Mouse (Mus musculus) liver, embryonic 13.5 days (tissue): Measurements from ENCODE around the gene Rasgrp2. TPM values are rescaled to one million over a fixed set of nuclear protein-coding genes. Genes with fewer than 3 reads are reported as not detected.

Source experiments
- ATAC-seq: fragments of 200-750 bp; cut with Nextera tagmentation; 2 replicates; pipeline ENCODE4 v1.8.0; 2017; ENCODE audit warnings: low read depth, mild to moderate bottlenecking, moderate number of reproducible peaks, moderate library complexity
- DNase-seq: peaks from one replicate; pipeline ENCODE4 v3.0.0; 2022
- H3K27ac ChIP-seq: fragments of 300-500 bp; sonication (generic); 2 replicates; pipeline ENCODE4 v1.5.1; 2015; ENCODE audit warnings: moderate library complexity, mild to moderate bottlenecking, inconsistent platforms
- H3K27me3 ChIP-seq: fragments of 300-500 bp; sonication (generic); 2 replicates; pipeline ENCODE4 v1.6.1; 2015; ENCODE audit warnings: mild to moderate bottlenecking, inconsistent platforms
- H3K36me3 ChIP-seq: fragments of 300-500 bp; sonication (generic); 2 replicates; pipeline ENCODE4 v1.6.1; 2015; ENCODE audit warnings: mild to moderate bottlenecking, inconsistent platforms
- H3K4me1 ChIP-seq: fragments of 300-500 bp; sonication (generic); replicated peaks from 2 replicates; pipeline ENCODE4 v1.6.1; 2015; ENCODE audit warnings: inconsistent platforms
- H3K4me2 ChIP-seq: fragments of 300-500 bp; sonication (generic); 2 replicates; pipeline ENCODE4 v1.6.1; 2015; ENCODE audit warnings: inconsistent platforms, mild to moderate bottlenecking, moderate library complexity
- H3K4me3 ChIP-seq: fragments of 300-500 bp; sonication (generic); replicated peaks from 2 replicates; pipeline ENCODE4 v1.5.1; 2015; ENCODE audit warnings: mild to moderate bottlenecking, inconsistent platforms
- H3K9ac ChIP-seq: fragments of 300-500 bp; sonication (generic); 2 replicates; pipeline ENCODE4 v1.6.1; 2015; ENCODE audit warnings: mild to moderate bottlenecking, inconsistent platforms
- H3K9me3 ChIP-seq: fragments of 300-500 bp; sonication (generic); replicated peaks from 2 replicates; pipeline ENCODE4 v1.6.1; 2016; ENCODE audit warnings: inconsistent platforms
- WGBS: fragments of 180-500 bp; shearing (Covaris S2); methylation state at CpG from one replicate; pipeline ENCODE4 v1.1.7; 2015; ENCODE audit not compliant: insufficient replicate concordance; 5-methylcytosine and 5-hydroxymethylcytosine counted together
- polyA plus RNA-seq: library from polyadenylated mRNA; unstranded; fragments of >200 nt; fragmentation: Nextera tagmentation; extraction: Ambion mirVana; gene quantifications from 2 replicates; pipeline ENCODE4 v1.2.1, GENCODE M21; 2015

Rasgrp2 gene
- polyA plus RNA-seq, 1 experiment from 2014 or later = 85.3 TPM

DNA sequence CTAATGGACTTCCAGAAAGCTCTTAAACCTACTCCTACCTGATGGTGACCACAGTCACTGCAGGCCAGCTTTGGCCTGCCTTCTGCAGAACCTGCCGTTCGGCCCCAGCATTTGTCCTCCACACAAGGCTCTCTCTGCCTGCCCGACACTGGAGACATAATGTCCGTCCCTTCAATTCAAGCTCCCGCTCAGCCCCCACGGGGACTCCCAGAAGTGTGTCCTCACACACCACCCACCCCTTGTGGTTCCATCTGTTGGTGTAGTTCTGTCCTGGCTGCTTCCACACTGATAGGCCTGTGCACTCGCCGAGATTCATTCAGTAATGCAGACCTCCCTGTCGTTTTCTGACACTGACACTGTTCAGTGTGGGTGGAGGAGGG lies 22.1 kb downstream of the Rasgrp2 start:
- ATAC-seq = no peak
- no peak overlapping the region for H3K9ac ChIP-seq
- no peak overlapping the region for H3K4me2 ChIP-seq
- H3K9me3 ChIP-seq = no peaks in the 10 kb centered on the region
- H3K27ac ChIP-seq = no peak overlapping the region
- no peak overlapping the region for H3K4me3 ChIP-seq
- peaks cover 90% of the 10 kb centered on the region for H3K27me3 ChIP-seq
- no peak for DNase-seq
- H3K36me3 ChIP-seq = no peaks in the 10 kb centered on the region
- WGBS = 64% methylated on average over 9 of the region's 9 CpGs
- peaks cover 16% of the 10 kb centered on the region for H3K4me1 ChIP-seq

DNA sequence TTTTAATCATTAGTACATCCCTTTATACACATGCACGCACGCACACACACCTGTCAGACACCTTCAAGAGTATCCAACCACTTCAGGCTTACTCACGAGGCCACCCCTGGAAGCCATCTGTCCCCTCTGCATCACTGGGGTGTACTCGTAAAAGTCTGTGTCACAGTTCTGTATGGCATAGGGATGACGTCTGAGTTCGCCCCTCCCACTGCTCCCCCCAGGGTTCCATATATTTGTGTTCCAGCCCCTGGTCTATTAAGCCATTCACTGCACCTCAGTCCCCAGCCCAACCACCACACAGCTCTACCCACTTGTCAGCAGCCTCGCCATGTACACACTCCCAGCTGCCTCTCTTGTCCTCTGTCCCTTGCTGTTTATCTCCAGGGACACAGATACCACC lies 22.9 kb downstream of the Rasgrp2 start:
- DNase-seq (no peak), ATAC-seq (no peak)
- Histone ChIP-seq H3K9ac (no peak overlapping the region), H3K9me3 (no peaks in the 10 kb centered on the region), H3K4me2 (no peak overlapping the region), H3K4me1 (peaks cover 12% of the 10 kb centered on the region), H3K27me3 (peaks cover 90% of the 10 kb centered on the region), H3K36me3 (no peaks in the 10 kb centered on the region), H3K4me3 (no peak overlapping the region), H3K27ac (no peak overlapping the region)
- 56% methylated on average over 7 of the region's 7 CpGs for WGBS

DNA sequence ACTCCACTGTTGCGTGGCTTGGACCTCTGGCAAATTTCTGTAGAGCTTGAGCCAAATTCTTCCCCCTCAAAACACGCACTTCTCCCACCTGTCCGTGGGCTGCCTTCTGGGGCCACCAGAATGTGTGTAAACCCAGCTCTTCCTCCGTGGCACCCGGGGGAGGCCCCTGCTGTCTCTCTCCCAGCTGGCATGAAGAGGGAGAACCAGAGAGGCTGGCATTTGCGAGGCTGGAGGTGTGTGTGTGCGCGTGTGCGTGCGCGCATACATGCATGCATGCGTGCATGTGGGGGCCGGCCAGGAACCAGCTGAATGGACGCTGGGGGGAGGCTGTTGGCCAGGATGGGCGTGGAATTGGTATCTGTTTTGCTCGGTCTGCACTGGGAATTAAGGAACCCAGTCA lies 24.1 kb downstream of the Rasgrp2 start:
- H3K27me3 ChIP-seq = peaks cover 90% of the 10 kb centered on the region
- H3K9me3 ChIP-seq = no peaks in the 10 kb centered on the region
- H3K4me3 ChIP-seq = no peak overlapping the region
- no peak overlapping the region for H3K4me2 ChIP-seq
- no peaks in the 10 kb centered on the region for H3K36me3 ChIP-seq
- H3K4me1 ChIP-seq = peaks cover 15% of the 10 kb centered on the region
- WGBS = 71% methylated on average over 16 of the region's 16 CpGs
- H3K9ac ChIP-seq = no peak overlapping the region
- DNase-seq (no peak), ATAC-seq (no peak)
- H3K27ac ChIP-seq = no peak overlapping the region

DNA sequence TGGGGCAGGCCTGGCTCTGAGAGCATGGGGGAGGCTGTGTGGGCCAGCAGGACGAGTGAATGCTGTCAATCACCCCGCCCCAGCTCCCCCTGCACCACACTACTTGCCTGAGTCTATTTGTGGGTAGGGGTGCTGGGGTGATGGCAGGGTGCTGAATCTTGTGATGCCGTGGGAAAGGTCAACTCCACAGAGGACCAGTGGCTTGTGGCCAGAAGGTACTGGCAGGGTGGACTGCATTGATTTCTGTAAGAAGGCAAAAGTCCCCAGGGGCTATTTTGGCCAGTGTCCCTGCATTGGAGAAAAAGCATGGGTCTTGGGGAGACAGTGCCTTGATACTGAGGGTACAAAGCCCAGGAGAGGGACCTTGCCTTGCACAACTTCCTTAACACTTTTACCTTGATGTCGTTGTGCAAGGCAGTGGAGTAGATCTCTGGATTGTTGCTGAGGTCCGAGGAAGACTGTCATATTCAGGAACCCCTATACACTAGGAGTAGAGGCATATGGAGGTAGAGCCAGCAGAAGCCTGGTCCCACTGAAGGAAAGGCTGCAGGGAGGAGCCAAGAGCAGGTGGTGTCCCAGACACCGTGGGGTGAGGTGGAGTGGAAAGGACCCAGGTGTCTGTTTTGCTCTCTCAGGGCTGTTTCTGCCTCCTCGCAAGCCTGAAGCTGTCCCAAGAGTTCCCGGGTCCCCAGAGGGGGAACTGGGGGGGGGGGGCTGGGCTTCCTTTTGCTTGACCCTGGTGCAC lies 25.2 kb downstream of the Rasgrp2 start:
- Histone ChIP-seq H3K4me2 (no peak overlapping the region), H3K27ac (no peak overlapping the region), H3K9me3 (no peaks in the 10 kb centered on the region), H3K4me1 (peaks cover 16% of the 10 kb centered on the region), H3K4me3 (no peak overlapping the region), H3K36me3 (no peaks in the 10 kb centered on the region), H3K27me3 (peaks cover 90% of the 10 kb centered on the region), H3K9ac (no peak overlapping the region)
- DNase-seq (no peak), ATAC-seq (no peak)
- WGBS = 46% methylated on average over 8 of the region's 8 CpGs

DNA sequence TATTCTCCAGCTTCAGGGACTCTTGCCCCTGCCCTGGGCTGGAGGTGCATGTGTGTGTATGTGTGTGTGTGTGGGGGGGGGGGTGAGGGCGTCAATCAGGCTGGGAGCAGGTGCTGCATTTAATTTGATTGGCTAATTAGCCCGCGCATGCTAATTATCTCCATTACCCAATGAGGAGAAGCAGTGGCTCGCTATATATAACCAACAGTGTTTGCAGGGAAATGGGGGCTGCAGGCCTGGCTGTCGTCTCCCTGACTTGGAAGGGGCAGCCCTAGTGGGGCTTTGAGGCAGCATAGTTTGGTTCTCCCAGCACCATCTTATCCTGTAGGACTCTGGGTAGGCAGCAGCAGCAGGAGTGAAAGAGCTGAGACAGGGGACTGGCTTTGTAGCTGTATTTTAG lies 26.5 kb downstream of the Rasgrp2 start:
- no peak overlapping the region for H3K4me3 ChIP-seq
- no peak overlapping the region for H3K4me2 ChIP-seq
- no peaks in the 10 kb centered on the region for H3K36me3 ChIP-seq
- H3K4me1 ChIP-seq = peaks cover 16% of the 10 kb centered on the region
- H3K9me3 ChIP-seq = no peaks in the 10 kb centered on the region
- H3K27ac ChIP-seq = no peak overlapping the region
- DNase-seq (no peak), ATAC-seq (no peak)
- peaks cover 90% of the 10 kb centered on the region for H3K27me3 ChIP-seq
- no peak overlapping the region for H3K9ac ChIP-seq
- 36% methylated on average over 5 of the region's 5 CpGs for WGBS

DNA sequence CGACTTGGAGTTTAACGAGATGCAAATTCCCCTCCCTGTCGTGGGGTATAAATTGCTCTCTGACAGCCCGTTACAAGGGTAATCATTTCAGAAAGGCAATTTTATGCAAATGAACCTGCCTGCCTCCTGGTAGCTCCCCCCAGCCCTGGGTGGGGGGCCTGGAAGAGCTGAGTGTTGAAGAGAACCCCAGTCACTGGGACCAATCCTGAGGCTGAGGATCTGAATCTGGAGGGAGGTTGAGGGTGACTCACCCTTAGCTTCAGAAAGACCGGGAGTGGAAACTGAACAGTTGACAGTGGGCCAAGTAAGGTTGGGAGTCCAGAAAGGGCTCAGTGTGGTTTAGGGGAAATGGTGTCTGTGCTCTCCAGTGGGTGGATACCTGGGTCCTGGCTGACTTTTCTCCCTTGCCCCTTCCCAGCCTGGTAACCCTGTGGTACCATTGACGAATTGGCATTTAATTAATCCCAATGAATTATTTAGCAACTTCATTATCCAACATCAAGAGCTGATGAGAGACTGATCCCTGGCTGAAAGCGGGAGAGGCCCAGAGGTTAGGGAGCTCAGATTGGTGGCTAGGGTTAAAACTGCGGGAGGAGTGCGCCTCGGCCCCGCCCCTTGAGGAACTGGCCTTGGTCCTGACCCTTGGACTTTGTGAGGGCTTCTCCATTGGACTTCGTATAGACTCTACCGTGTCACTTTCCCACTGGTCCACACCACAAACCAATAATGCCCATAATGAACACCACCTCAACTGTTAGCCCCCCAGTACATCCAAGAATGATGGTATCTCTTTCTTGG lies 27.8 kb downstream of the Rasgrp2 start:
- no peaks in the 10 kb centered on the region for H3K9me3 ChIP-seq
- no peak overlapping the region for H3K4me3 ChIP-seq
- peaks cover 16% of the 10 kb centered on the region for H3K4me1 ChIP-seq

DNA sequence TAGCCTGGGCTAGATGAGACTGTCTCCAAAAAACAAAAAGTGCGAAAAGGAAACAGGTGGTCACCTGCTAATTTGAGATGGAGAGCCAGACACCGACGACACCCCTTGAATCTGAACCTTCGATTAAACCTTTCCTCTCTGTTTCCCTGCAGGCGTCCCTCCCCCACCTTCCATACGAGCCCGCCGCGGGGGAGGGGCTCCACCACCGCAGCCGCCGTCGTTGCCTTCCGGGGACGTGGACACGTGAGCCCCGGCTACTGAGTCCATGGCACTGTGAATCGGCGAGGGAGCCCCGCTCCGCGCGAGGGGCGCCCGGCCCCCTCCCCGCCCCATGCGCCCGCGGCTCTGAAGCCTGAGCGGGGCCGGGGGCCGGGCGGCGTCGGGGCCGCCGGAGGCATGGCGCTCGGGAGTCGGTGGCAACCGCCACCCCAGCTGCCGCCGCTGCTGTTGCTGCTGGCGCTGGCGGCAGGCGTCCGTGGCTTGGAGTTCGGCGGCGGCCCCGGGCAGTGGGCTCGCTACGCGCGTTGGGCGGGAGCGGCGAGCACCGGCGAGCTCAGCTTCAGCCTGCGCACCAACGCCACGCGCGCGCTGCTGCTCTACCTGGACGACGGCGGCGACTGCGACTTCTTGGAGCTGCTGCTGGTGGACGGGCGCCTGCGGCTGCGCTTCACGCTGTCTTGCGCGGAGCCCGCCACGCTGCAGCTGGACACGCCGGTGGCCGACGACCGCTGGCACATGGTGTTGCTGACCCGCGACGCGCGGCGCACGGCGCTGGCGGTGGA lies 28.7 kb downstream of the Rasgrp2 start:
- ATAC-seq (no peak), DNase-seq (no peak)
- no peaks in the 10 kb centered on the region for H3K36me3 ChIP-seq
- H3K4me3 ChIP-seq = peak overlapping the region; percentile 27
- H3K27ac ChIP-seq = no peak overlapping the region
- peaks cover 88% of the 10 kb centered on the region for H3K27me3 ChIP-seq
- 3% methylated on average over 91 of the region's 94 CpGs for WGBS
- H3K9ac ChIP-seq = no peak overlapping the region
- H3K9me3 ChIP-seq = no peaks in the 10 kb centered on the region
- H3K4me2 ChIP-seq = peak overlapping the region; percentile 43
- peaks cover 16% of the 10 kb centered on the region for H3K4me1 ChIP-seq

More for the DNA sequence above, 27.8 kb downstream of the Rasgrp2 start:
- peak; percentile 15; the same call in 1 of the 2 replicates for ATAC-seq
- Histone ChIP-seq H3K36me3 (no peaks in the 10 kb centered on the region), H3K4me2 (no peak overlapping the region), H3K9ac (no peak overlapping the region), H3K27me3 (peaks cover 89% of the 10 kb centered on the region), H3K27ac (no peak overlapping the region)
- DNase-seq = peak; percentile 32
- WGBS = 19% methylated on average over 13 of the region's 13 CpGs

DNA sequence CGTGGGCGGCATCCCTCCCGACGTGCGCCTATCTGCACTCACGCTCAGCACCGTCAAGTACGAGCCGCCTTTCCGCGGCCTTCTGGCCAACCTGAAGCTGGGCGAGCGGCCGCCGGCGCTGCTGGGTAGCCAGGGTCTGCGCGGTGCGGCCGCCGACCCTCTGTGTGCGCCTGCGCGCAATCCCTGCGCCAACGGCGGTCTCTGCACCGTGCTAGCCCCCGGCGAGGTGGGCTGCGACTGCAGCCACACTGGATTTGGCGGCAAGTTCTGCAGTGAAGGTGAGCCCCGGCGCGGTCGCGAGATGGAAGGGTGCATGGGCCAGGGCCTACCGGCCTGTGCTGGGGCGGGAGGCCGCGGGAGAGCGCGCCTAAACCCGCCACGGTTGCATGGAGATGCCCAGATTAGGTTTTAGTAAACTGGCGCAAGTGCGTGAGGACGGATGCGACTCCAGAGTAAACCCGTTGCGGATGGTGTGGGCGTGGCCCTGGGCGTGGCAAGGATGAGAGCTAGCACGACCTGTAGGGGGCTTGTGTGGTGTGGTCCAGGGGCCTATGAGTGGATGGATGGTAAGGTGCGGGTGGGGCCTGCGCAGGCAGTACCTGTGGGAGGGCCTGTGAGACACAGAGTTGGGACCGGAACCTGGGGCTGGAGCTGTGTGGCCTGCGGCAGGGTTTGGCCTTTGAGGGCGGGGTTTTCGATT lies 29.5 kb downstream of the Rasgrp2 start:
- H3K9me3 ChIP-seq = no peaks in the 10 kb centered on the region
- H3K36me3 ChIP-seq = no peaks in the 10 kb centered on the region
- H3K27me3 ChIP-seq = peaks cover 81% of the 10 kb centered on the region
- H3K27ac ChIP-seq = no peak overlapping the region
- 2% methylated on average over 60 of the region's 60 CpGs for WGBS
- no peak for ATAC-seq
- no peak overlapping the region for H3K9ac ChIP-seq
- H3K4me3 ChIP-seq = peak overlapping the region; percentile 27
- peak overlapping the region; percentile 34 for H3K4me2 ChIP-seq
- DNase-seq = no peak
- peaks cover 16% of the 10 kb centered on the region for H3K4me1 ChIP-seq

DNA sequence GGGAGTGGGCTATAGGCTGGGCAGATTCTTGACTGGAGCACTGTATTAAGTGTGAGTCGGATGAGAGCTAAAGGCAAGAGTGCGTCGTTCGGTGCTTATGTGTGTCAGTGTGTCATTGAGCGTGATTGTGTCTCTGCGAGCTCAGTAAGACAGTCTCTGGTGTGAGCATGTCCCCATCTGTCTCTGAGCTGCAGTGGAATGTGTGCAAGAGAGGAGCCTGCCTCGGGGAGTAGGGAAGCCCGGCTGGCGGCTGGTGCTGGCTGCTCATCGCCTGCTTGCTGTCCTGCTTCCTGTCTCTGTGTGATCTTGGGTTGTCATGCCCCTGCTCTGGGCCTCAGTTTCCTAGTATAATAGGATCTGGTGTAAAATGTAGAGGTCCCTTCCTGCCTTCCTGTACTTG lies 43.9 kb downstream of the Rasgrp2 start:
- Histone ChIP-seq H3K9ac (no peak overlapping the region), H3K4me1 (peaks cover 2% of the 10 kb centered on the region; the same call in 1 of the 2 replicates), H3K27me3 (peaks cover 39% of the 10 kb centered on the region), H3K36me3 (no peaks in the 10 kb centered on the region), H3K27ac (no peak overlapping the region), H3K9me3 (no peaks in the 10 kb centered on the region), H3K4me3 (no peak overlapping the region), H3K4me2 (no peak overlapping the region)
- 58% methylated on average over 10 of the region's 10 CpGs for WGBS
- no peak for ATAC-seq
- no peak for DNase-seq

DNA sequence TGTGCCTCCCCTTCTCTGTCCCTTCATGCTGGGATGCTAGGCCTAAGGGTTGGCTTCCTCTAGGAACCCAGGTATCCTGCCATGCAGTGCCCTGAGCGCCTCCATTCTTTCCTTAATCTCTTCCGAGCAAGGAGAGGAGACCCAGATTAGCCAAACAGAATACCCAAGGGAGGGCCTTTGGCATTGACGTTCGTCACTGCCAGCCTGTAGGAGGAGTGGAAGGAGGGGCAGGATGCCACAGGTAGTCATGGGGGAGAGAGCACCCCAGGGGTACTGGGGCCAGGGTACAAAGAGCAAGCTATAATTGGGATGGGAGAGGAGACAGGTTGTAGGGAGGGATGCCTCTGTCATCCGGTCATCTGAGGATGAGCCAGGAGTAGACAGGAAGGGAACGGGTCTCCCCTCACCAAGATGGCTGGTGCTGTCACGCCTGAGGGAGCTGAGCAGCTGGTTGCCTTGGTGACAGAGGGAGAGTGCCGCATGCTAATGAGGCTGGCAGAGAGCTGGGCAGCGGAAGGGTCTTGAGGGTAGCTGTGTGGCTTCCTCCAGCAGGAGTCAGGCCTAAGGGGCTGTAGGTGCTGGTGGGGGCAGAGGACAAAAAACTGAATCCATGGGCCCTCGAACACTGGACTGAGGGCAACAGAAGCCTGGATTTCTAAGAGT lies 46.8 kb downstream of the Rasgrp2 start:
- ATAC-seq (no peak), DNase-seq (no peak)
- H3K27ac ChIP-seq = no peak overlapping the region
- no peaks in the 10 kb centered on the region for H3K36me3 ChIP-seq
- no peak overlapping the region for H3K4me3 ChIP-seq
- H3K9ac ChIP-seq = no peak overlapping the region
- 60% methylated on average over 10 of the region's 10 CpGs for WGBS
- peaks cover 17% of the 10 kb centered on the region for H3K4me1 ChIP-seq
- H3K27me3 ChIP-seq = peaks cover 44% of the 10 kb centered on the region
- no peaks in the 10 kb centered on the region for H3K9me3 ChIP-seq
- H3K4me2 ChIP-seq = no peak overlapping the region
